7 mouse cellular contexts compared by ENCODE assay signal in genomic region chr5:4103626-4104340, GRCm38 (mm10). TPM values are rescaled to one million over a fixed set of nuclear protein-coding genes. Genes with fewer than 3 reads are reported as not detected.
A peak's percentile ranks its signal among the peaks of the same experiment; 100 is the strongest.
DNase-seq lines count a peak whose midpoint lies in the region; ATAC-seq lines count a peak whose summit lies in the region.

No protein-coding gene starts in this region.

- H3K9ac ChIP-seq in midbrain, embryonic 11.5 days (ENCODE audit: low read length), result peak overlapping the region; percentile 91

- H3K27ac ChIP-seq in midbrain, embryonic 11.5 days (ENCODE audit: low read depth, low read length), result peak overlapping the region; percentile 96

- no peaks in the 10 kb centered on the region for H3K27me3 ChIP-seq in midbrain, embryonic 11.5 days (ENCODE audit: control insufficient read depth, insufficient read depth, low read length)

- peaks cover 5% of the 10 kb centered on the region; the same call in 1 of the 2 replicates for H3K9me3 ChIP-seq in midbrain, embryonic 11.5 days (ENCODE audit: control insufficient read depth, low read length)

- peak overlapping the region; percentile 80 for H3K4me2 ChIP-seq in midbrain, embryonic 11.5 days

- WGBS in midbrain, embryonic 11.5 days, result 1% methylated on average over 41 of the region's 41 CpGs

- peak; percentile 26 for DNase-seq in left cerebral cortex, adult 11 months (ENCODE audit: low spot score)
- no peak for DNase-seq in left cerebral cortex, postnatal 4 days
- DNase-seq in MEL-GATA-1-ER (ENCODE audit: extremely low read depth, low read depth), result peak; percentile 22
- peak; percentile 40 for DNase-seq in embryo, embryonic 10.5 days (ENCODE audit: low spot score)
- peak; percentile 79 for DNase-seq in midbrain, embryonic 11.5 days (ENCODE audit: low spot score, missing footprints)

- ATAC-seq in inflammation-experienced regulatory T-cells, adult 6 months, result peak; percentile 21
- ATAC-seq in midbrain, embryonic 11.5 days (ENCODE audit: low FRiP score), result peak; percentile 65; the same call in 1 of the 2 replicates
- no peak for ATAC-seq in activated CD4-positive, CD25-positive, alpha-beta regulatory T cell, adult 4 months

- H3K4me3 ChIP-seq in midbrain, embryonic 11.5 days (ENCODE audit: low read depth, low read length), result peak overlapping the region; percentile 95

- peaks cover 21% of the 10 kb centered on the region for H3K36me3 ChIP-seq in midbrain, embryonic 11.5 days (ENCODE audit: control insufficient read depth, insufficient read depth, low read length)

- intact Hi-C loops in left cerebral cortex, postnatal 4 days (cut with DNase I), result loop anchor here (10.0 kb wide), 1 partner anchor 91 kb away; the partner anchor contains the start of gene Mterf1b

- peaks cover 6% of the 10 kb centered on the region for H3K4me1 ChIP-seq in midbrain, embryonic 11.5 days (ENCODE audit: control insufficient read depth, insufficient read depth, low read length)

RNA-seq across cellular contexts. Expression of gene Cyp51, which starts 0.8 kb away (rescaled TPM):
- 100 to 1,000 TPM; 121 to 124 TPM for total RNA-seq in left cerebral cortex, postnatal 4 days (2021)
- polyA plus RNA-seq in inflammation-experienced regulatory T-cells, adult 6 months (2017; shearing (Covaris generic)), result 10 to 100 TPM; 36.8 to 62.9 (median 53.1) TPM
- 176 and 200 TPM in 2 replicates for polyA plus RNA-seq in midbrain, embryonic 11.5 days (2014; fragmentation: Nextera tagmentation; extraction: Ambion mirVana)
- polyA plus RNA-seq in activated CD4-positive, CD25-positive, alpha-beta regulatory T cell, adult 4 months (2017; shearing (Covaris generic)), result 10 to 100 TPM; 53.7 TPM
